Mouse (Mus musculus) kidney, adult 2 months (tissue): ENCODE results near the gene Krt13.

Source experiments
- CTCF ChIP-seq: fragments of 200-500 bp; conservative IDR thresholded peaks from 2 replicates; pipeline ENCODE4 v1.5.1; 2011; ENCODE audit warnings: low read depth, mild to moderate bottlenecking, control low read depth, low read length, moderate library complexity, mixed read lengths; ENCODE audit not compliant: insufficient read depth, insufficient read length
- POLR2A ChIP-seq: fragments of 200-500 bp; IDR thresholded peaks from one replicate; pipeline ENCODE4 v1.6.1; 2011; ENCODE audit warnings: low read depth, low read length, control low read depth

- TF ChIP-seq CTCF: no peak
- no peak for TF ChIP-seq POLR2A
These were observed 24.6 kb upstream of the Krt13 start for GRCm38 (mm10) chr11:100145858-100146560.
